Mouse (Mus musculus) right cerebral cortex, adult 18-20 months (tissue): ENCODE measurements around the gene Stra8.
A peak's percentile ranks its signal among the peaks of the same experiment; 100 is the strongest.

Experiments used
- DNase-seq: peaks from one replicate; pipeline ENCODE4 v3.0.0; 2022; ENCODE audit warnings: mixed read lengths

Stra8 gene

DNA sequence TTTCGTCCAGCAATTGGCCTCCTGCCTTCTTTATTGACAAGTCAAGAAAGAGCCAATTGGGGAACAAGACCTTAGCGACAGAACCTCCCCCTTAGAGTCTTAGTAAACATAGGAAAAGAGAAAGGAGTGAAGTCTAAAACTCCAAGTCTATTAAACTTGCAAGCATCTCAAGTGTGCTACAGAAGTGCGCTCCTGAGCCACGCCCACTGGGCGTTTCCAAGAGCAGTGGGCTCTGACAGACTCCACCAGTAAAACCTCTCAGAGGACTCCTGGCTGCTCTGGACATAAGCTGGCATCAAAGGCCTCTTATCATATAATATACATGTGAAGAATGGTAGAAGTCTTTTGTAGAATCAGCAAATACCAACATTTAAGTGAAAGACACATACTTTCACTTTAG lies 16.5 kb upstream of the Stra8 start:
- no peak for DNase-seq

DNA sequence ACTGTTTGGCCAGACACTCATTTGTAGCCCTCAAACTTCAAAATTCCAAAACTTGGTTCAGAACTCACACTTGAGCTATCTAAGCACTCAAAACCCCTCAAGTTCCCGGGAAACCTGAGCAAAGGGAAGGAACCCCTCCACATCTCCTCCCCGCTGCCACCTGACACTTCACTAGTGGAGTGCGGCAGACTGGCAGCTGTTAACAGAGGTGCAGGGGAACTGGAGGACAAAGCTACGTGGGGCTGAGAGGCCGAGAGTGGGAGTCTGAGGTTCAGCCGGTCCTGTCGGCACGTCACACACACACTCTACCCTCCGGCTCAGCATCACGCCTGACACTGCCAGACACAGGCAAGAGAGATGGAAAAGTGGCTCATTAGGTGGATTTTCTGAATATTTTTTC lies 16.1 kb upstream of the Stra8 start:
- DNase-seq: no peak

- no peak for DNase-seq
Observed at GRCm38 (mm10) chr6:34904361-34904760, 15.6 kb upstream of the Stra8 start.

- DNase-seq: no peak
Observed at GRCm38 (mm10) chr6:34906125-34906524, 13.8 kb upstream of the Stra8 start.

- DNase-seq: no peak
Observed at GRCm38 (mm10) chr6:34906661-34907060, 13.3 kb upstream of the Stra8 start.

- DNase-seq: no peak
Observed at GRCm38 (mm10) chr6:34907121-34907614, 12.8 kb upstream of the Stra8 start.

GRCm38 (mm10) chr6:34907696-34908260 lies 12.2 kb upstream of the Stra8 start:
- DNase-seq: no peak

- no peak for DNase-seq
Observed at GRCm38 (mm10) chr6:34909631-34910345, 10.2 kb upstream of the Stra8 start.

DNA sequence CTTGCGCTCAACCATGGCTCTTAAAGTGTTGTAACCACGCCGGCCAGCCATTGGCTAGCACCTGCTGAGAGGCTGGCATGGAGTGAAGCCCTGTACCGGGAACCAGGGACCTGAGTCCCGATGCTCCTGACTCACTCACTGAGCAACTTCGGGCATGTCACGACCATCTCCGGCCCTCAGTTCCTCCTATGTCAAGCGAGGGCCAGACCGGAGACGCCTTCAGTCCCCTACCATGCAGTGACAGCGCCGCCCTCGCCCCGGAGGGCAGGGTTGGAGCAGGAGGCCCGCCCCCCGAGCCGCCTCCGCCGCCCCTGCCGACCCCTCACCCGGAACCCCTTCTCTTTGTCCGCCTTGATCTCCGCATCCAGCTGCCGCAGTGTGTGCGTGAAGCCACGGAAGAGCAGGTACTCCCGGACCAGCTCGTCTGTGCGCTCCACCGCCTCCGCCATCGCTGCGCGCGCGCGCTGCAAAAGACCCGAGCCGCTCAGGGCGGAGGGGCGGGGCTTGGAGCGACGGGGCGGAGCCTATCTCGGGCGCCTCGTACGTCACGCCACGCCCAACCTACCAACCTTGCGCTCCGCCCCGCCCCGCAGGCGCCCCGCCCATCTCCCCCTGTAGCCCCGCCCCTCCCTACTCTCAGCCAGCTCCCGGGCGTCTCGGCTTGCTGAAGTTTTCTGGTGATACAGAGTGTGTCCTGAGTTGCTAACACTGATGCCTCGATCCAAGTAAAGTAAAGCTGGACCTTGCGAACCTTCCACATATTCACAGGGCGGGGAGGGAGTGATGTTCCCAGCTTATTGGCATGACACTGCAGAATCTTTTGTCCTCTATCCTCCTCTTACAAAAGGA lies 9.4 kb upstream of the Stra8 start, which contains the start of gene Wdr91:
TSS of gene Wdr91 (minus strand) at position 506 of the 849 bp plus-strand sequence.
- DNase-seq: peak; percentile 93

DNA sequence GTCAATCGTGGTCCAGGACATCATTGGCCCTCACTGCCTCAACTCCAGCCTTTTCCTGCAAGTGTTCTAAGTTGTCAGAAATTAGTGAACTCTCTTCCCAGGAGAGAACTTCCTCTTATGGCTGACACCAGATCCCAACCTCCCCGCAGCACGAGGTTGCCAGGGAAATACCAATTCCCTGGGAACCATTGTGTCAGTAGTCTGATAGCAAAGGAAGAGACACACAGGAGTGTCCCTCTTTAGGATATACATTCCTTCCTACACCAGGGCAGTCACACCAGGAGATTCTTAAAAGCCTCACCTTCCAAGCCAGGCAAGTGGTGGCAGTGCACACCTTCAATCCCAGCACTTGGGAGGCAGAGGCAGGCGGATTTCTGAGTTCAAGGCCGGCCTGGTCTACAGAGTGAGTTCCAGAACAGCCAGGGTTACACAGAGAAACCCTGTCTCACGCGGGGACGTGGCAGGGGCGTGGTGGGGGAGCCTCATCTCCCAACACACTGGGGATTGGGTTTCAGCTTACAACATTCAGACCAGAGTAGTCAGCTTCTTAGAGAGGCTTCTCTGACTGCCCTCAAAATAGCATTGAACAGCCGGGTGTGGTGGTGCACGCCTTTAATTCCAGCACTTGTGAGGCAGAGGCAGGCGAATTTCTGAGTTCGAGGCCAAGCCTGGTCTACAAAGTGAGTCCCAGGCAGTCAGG lies 6.5 kb upstream of the Stra8 start:
- no peak for DNase-seq

GRCm38 (mm10) chr6:34914462-34914861 lies 5.5 kb upstream of the Stra8 start:
- DNase-seq: no peak

DNA sequence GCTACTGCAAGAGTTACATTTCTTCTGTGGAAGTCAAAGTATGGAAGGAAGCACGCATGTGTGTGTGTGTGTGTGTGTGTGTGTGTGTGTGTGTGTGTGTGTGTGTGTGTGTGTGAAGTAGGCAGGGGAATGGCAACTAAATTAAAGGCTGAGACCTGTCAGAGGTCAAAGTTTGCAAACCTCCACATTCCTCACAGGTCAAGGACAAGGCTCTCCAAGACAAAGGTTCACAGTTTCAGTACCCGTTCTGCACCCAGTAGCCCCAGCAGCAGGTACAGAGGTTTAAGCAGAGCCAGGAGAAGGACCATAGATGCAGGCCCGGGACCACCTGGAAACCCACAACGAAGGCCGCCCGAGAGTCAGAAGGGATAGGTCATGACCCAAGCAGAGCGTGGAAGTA lies 817 bp upstream of the Stra8 start:
- no peak for DNase-seq

DNA sequence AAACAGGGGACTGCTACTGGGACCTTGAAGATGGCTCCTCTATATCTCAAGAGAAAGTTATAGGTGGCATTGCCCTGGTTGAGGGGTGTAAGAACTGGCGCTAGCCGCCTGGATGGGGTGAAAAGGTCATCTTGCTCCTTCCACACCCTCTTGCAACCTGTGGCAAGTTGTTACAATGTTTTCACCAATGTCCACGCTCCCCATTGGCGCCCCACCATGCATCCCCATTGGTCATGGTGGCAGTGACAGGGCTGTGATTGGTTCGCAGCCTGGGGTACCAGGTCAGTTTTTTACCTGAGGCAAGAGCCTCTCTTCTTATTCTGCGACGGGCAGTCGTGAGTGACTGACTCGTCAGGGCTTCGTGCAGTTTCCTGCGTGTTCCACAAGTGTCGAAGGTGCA lies 668 bp downstream of the Stra8 start:
- no peak for DNase-seq

DNA sequence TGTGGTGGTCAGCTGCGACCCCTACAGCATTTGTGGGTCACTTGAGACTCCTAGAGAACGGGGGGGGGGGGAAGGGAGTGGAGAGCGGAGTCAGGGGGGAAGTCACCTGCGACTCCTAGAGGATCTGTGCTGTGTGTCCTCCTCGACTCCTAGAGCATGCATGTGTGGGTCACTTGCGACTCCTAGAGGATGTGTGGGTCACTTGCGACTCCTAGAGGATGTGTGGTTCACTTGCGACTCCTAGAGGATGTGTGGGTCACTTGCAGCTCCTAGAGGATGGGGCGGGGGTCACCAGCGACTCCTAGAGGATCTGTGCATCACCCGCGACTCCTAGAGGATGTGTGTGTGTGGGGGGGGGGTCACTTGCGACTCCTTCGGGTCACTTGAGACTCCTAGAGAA lies 2.0 kb downstream of the Stra8 start:
- DNase-seq: no peak

- DNase-seq: peak; percentile 44
Observed at GRCm38 (mm10) chr6:34927156-34927555, 7.2 kb downstream of the Stra8 start.

- DNase-seq: no peak
Observed at GRCm38 (mm10) chr6:34927594-34927993, 7.6 kb downstream of the Stra8 start.

DNA sequence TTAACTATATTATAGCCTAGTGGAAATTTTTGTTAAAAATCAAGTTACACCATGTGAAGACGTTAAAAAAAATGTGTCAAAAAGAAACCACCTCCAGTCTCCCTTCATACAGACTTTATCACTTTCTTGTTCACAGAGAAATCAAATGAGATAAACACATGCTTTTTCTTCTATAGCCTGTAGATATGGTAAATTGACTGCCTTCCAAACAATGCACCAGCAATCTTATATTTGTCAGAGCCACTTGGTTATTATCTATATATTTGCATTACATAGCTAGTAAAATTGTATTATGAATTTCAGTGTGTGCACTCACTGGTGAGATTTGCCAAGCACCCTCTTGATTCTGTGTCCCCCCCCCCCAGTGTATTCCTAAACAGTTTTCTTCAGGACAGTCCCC lies 12.7 kb downstream of the Stra8 start:
- DNase-seq: no peak

- DNase-seq: no peak
Observed at GRCm38 (mm10) chr6:34936743-34937142, 16.8 kb downstream of the Stra8 start.

GRCm38 (mm10) chr6:34938280-34938928 lies 18.4 kb downstream of the Stra8 start:
- DNase-seq: no peak

DNA sequence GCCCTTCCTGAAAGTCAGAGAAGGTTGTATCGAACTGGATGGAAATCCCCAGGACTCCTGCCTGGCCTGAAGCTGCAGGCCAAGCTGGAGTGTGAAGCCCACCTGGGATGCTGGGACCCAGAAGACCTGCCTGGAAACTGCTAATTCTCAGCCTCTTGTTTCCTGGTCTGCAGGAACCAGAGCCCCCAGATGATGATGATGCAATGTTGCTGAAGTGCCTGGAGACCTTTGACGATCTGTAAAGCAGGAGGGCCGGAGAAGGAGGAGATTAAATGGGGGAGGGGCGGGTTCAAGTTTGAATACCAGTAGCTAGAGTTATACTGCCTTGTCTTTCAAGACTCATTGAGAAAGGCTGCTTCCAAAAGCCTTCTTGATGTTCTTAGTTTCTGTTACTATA lies 19.0 kb downstream of the Stra8 start:
- no peak for DNase-seq

GRCm38 (mm10) chr6:34939451-34939850 lies 19.5 kb downstream of the Stra8 start:
- DNase-seq: no peak

DNA sequence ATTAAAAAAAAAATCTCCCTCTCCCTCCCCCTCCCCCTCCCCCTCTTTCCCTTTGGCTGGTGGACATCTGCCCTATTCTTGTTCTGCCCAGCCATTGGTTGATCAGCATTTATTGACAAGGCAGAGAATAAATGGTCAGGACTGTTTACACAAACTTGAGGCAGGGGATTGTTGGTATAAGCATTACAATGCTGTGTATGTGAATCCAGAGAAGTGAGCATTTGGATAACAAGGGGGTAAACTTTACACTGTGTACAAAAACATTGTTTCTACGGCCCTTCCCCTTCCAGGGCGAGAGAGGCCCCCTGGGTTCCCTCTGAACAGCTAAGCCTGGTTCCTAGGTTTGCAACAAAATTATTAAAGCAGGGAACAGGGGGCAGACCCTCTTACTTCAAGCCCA lies 21.5 kb downstream of the Stra8 start:
- no peak for DNase-seq

DNA sequence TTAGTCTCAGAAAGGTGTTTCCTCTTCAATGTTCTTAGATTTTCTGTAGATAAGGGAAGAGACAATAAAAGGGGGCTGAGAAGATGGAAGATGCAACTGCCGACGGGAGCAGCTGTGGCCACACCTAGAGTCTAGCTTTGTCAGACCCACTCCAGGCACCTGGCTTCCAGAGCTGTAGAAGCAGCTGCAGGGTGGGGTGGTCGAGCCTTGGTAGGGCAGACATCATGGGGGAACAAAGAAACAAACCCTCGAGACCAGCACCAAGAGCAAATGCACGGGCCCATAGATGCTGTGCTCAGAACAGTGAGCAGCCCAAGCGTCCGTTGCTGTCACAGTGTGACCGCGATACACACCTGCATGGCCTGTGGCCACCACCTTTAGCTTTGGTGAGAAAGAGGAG lies 22.5 kb downstream of the Stra8 start:
- no peak for DNase-seq
